Mouse (Mus musculus) hematopoietic stem cell, adult 5-6 weeks (primary cell): ENCODE results near the gene Prkca. TPM values are rescaled to one million over a fixed set of nuclear protein-coding genes. Genes with fewer than 3 reads are reported as not detected.

Experiments
- ATAC-seq, 2 experiments: fragments of 125-278 bp in 1 of 2; replicated peaks in 1 of 2; 2 replicates each; pipeline ENCODE4 v1.8.0; 2016 to 2017; ENCODE audit warnings: inconsistent platforms in 2 of 2, mild to moderate bottlenecking in 2 of 2, moderate number of reproducible peaks in 2 of 2, low read depth in 1 of 2, moderate TSS enrichment in 1 of 2; ENCODE audit not compliant: low FRiP score in 2 of 2, poor library complexity in 2 of 2, severe bottlenecking in 2 of 2, insufficient read depth in 1 of 2, low TSS enrichment in 1 of 2
- total RNA-seq: library from RNA; stranded (forward); fragments of 172-1452, 232-1000 nt; gene quantifications from 2 replicates; pipeline ENCODE4 v1.2.3, GENCODE M21; 2017

Prkca gene
- total RNA-seq, 1 experiment from 2014 or later, result 13.7 TPM

- no peak for ATAC-seq
Observed at GRCm38 (mm10) chr11:107903966-107904605, 439.6 kb downstream of the Prkca start.

- ATAC-seq, result no peak
Observed at GRCm38 (mm10) chr11:107900470-107900869, 443.3 kb downstream of the Prkca start.

DNA sequence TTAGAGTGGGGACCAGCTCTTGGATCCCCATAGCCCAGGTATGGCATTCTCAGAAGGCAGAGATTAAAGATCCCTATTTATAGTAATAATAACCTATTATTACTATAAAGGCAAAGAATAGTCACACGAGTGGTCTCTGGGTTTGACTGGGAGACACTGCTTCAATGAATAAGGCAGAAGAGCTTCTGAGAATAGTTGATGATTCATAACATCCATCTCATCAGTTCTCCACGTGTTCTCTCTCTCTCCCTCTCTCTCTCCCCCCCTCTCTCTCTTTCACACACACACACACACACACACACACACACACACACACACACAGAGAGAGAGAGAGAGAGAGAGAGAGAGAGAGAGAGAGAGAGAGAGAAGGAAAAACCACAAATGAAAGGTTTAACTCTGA is 445.0 kb downstream of the Prkca start:
- ATAC-seq, result no peak

DNA sequence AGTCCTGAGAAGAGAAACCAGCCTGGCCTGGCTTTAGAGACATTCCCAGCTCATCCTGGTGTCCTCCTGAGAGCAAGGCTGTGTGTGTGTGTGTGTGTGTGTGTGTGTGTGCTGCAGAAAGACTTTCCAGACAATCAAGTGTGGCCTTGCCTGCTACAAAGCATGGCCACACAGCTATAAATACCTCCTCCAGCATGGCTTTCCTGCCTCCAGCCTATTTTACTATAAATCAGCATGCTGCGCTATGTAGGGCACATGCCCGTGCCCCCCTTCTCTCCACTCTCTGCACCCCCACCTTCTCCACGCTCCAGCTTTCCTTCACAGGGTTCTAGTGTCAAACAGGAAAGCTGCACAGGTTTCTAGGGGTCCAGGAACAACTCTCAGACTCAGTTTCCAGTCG is 448.1 kb downstream of the Prkca start:
- no peak for ATAC-seq

- no peak for ATAC-seq
Observed at GRCm38 (mm10) chr11:107891377-107891776, 452.4 kb downstream of the Prkca start.

DNA sequence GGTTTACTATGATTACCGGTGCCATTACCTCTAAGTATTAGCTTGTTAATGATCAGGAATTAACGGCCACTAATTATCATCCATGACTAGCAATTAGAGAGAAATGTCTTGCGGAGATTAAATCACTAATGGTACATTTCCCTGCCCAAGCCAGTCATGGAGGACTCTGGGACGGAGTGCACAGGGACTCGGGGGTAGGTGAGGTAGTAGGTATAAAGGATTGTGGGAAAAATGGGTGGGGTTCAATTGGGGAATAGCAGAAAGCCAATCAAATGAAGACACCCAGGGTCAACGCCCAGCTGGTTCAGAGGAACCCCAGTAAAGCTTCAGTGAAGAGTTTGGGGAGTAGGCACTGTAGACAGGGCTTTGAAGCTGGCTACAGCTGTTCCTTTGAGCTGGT is 456.4 kb downstream of the Prkca start:
- ATAC-seq, result no peak

Other genes with a start within 250 kb of the Prkca start
- not detected in 2 replicates for gene Apoh, start 574 bp downstream of the Prkca start, total RNA-seq
- 3.0 and 5.0 TPM in 2 replicates for gene Cep112, start 81.3 kb upstream of the Prkca start, total RNA-seq